Mouse (Mus musculus): ENCODE results near the gene Zpr1.

- TF ChIP-seq POLR2A (IDR thresholded peaks at IDR 0.05; ENCODE audit: borderline replicate concordance, control insufficient read depth, low read depth, low read length) = no peak
- no peak for TF ChIP-seq CTCF (IDR thresholded peaks at IDR 0.05; ENCODE audit: control insufficient read depth, insufficient read depth, low read length)
Measured at GRCm38 (mm10) chr9:46316388-46316787, 43.5 kb downstream of the Zpr1 start.
